Mouse (Mus musculus): ENCODE data around the gene Scnm1. TPM values are rescaled to one million over a fixed set of nuclear protein-coding genes. Genes with fewer than 3 reads are reported as not detected.

Gene Scnm1
- polyA plus RNA-seq, 1 experiment, result 48.5 TPM

GRCm38 (mm10) chr3:95174011-95174592 lies 40.3 kb upstream of the Scnm1 start:
- peak overlapping the region; percentile 42 for H3K4me3 ChIP-seq (ENCODE audit: low read depth, low read length)
- peak overlapping the region; percentile 58 for H3K9ac ChIP-seq (ENCODE audit: low read depth, poor library complexity, severe bottlenecking)
- no peak overlapping the region for H3K27ac ChIP-seq (ENCODE audit: insufficient read depth, low read length)
- no peaks in the 10 kb centered on the region for H3K9me3 ChIP-seq (replicated peaks; ENCODE audit: control insufficient read depth, insufficient read depth, low read length, poor library complexity, severe bottlenecking)
- H3K4me1 ChIP-seq (ENCODE audit: control insufficient read depth, insufficient read depth, low read length), result peaks cover 4% of the 10 kb centered on the region
- H3K27me3 ChIP-seq (ENCODE audit: control insufficient read depth, insufficient read depth, low read length, poor library complexity, severe bottlenecking), result no peaks in the 10 kb centered on the region; the same call in 1 of the 2 replicates
- H3K36me3 ChIP-seq (ENCODE audit: control insufficient read depth, insufficient read depth, low read length, poor library complexity, severe bottlenecking), result 0 out of 2 replicates have a peak, but pooled peaks cover 2% of the 10 kb centered on the region
- peak; percentile 92 for TF ChIP-seq CTCF (IDR thresholded peaks at IDR 0.05; ENCODE audit: low read depth, low read length)
- TF ChIP-seq EP300 (IDR thresholded peaks at IDR 0.05; ENCODE audit: insufficient read depth, low read depth, low read length), result no peak
- no peak for TF ChIP-seq POLR2A (IDR thresholded peaks at IDR 0.05; ENCODE audit: insufficient read depth, low read length)

DNA sequence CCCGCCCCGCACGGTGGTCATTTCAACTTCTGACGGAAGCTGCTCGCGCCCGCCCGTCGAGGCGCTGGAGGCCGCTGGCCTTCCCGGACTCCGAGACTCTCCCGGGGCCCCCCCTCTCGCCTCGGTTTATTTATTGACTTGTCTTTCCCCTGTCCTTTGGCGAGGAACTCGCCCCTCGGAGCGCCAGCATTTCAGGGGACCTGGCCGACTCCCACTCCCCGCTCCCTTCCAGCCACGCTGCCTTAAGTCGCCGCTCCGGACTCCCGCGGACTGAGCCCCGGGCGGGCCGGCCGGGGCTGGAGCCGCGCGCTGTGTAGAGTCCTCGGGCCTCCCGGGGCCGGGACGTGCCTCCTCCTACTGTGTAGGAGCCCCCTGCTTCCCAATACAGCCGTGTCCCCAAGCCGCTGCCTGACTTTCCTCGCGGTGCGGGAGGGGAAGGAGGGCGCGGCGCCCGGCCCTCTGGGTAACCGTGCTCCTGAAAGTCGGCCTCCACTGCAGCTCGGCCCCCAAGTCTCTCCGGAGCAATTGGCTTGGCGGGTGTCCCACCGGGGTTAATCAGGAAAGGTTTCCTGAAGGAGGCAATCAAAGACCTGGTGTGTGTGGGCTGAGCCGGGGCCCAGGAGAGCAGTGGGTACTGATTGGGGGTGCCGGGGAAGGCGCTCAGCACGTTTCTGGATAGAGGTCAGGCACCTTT lies 39.6 kb upstream of the Scnm1 start:
- Histone ChIP-seq H3K4me3 (ENCODE audit: low read depth, low read length) (peak overlapping the region; percentile 42), H3K9ac (ENCODE audit: low read depth, poor library complexity, severe bottlenecking) (peak overlapping the region; percentile 58), H3K4me1 (ENCODE audit: control insufficient read depth, insufficient read depth, low read length) (peaks cover 4% of the 10 kb centered on the region), H3K27ac (ENCODE audit: insufficient read depth, low read length) (no peak overlapping the region), H3K9me3 (replicated peaks; ENCODE audit: control insufficient read depth, insufficient read depth, low read length, poor library complexity, severe bottlenecking) (no peaks in the 10 kb centered on the region), H3K36me3 (ENCODE audit: control insufficient read depth, insufficient read depth, low read length, poor library complexity, severe bottlenecking) (0 out of 2 replicates have a peak, but pooled peaks cover 2% of the 10 kb centered on the region), H3K27me3 (ENCODE audit: control insufficient read depth, insufficient read depth, low read length, poor library complexity, severe bottlenecking) (no peaks in the 10 kb centered on the region; the same call in 1 of the 2 replicates)
- TF ChIP-seq EP300 (IDR thresholded peaks at IDR 0.05; ENCODE audit: insufficient read depth, low read depth, low read length), result no peak
- no peak for TF ChIP-seq POLR2A (IDR thresholded peaks at IDR 0.05; ENCODE audit: insufficient read depth, low read length)
- no peak for TF ChIP-seq CTCF (IDR thresholded peaks at IDR 0.05; ENCODE audit: low read depth, low read length)

DNA sequence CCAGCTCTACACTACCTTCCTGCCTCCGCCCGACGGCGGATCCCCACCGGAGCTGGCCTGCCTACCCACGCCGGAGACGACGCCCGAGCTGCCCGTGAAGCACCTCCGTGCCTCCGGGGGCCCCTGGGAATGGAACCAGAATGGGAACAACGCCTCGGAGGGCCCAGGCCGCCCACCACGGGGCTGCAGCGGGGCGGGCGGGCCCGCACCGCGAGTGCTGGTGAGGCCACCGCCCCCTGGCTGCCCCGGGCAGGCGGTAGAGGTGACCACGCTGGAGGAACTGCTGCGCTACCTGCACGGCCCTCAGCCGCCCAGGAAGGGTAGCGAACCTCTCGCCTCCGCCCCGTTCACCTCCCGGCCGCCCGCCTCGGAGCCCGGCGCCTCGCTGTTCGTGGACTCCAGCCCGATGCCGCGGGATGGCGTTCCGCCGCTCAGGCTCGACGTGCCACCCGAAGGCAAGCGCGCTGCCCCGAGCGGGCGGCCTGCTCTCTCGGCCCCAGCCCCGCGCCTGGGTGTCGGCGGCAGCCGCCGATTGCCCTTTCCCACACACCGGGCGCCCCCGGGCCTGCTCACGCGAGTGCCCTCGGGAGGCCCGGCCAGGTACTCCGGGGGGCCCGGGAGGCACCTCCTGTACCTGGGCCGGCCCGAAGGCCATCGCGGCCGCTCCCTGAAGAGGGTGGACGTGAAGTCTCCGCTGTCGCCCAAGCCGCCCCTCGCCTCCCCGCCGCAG lies 38.9 kb upstream of the Scnm1 start:
- Histone ChIP-seq H3K9ac (ENCODE audit: low read depth, poor library complexity, severe bottlenecking) (peak overlapping the region; percentile 58), H3K27ac (ENCODE audit: insufficient read depth, low read length) (no peak overlapping the region), H3K4me1 (ENCODE audit: control insufficient read depth, insufficient read depth, low read length) (peaks cover 4% of the 10 kb centered on the region), H3K36me3 (ENCODE audit: control insufficient read depth, insufficient read depth, low read length, poor library complexity, severe bottlenecking) (0 out of 2 replicates have a peak, but pooled peaks cover 2% of the 10 kb centered on the region), H3K4me3 (ENCODE audit: low read depth, low read length) (peak overlapping the region; percentile 42), H3K9me3 (replicated peaks; ENCODE audit: control insufficient read depth, insufficient read depth, low read length, poor library complexity, severe bottlenecking) (no peaks in the 10 kb centered on the region), H3K27me3 (ENCODE audit: control insufficient read depth, insufficient read depth, low read length, poor library complexity, severe bottlenecking) (no peaks in the 10 kb centered on the region; the same call in 1 of the 2 replicates)
- no peak for TF ChIP-seq POLR2A (IDR thresholded peaks at IDR 0.05; ENCODE audit: insufficient read depth, low read length)
- TF ChIP-seq CTCF (IDR thresholded peaks at IDR 0.05; ENCODE audit: low read depth, low read length), result no peak
- no peak for TF ChIP-seq EP300 (IDR thresholded peaks at IDR 0.05; ENCODE audit: insufficient read depth, low read depth, low read length)

- Histone ChIP-seq H3K36me3 (ENCODE audit: control insufficient read depth, insufficient read depth, low read length, poor library complexity, severe bottlenecking) (0 out of 2 replicates have a peak, but pooled peaks cover 2% of the 10 kb centered on the region), H3K27ac (ENCODE audit: insufficient read depth, low read length) (no peak overlapping the region), H3K27me3 (ENCODE audit: control insufficient read depth, insufficient read depth, low read length, poor library complexity, severe bottlenecking) (no peaks in the 10 kb centered on the region; the same call in 1 of the 2 replicates), H3K9me3 (replicated peaks; ENCODE audit: control insufficient read depth, insufficient read depth, low read length, poor library complexity, severe bottlenecking) (no peaks in the 10 kb centered on the region), H3K4me1 (ENCODE audit: control insufficient read depth, insufficient read depth, low read length) (no peaks in the 10 kb centered on the region), H3K4me3 (ENCODE audit: low read depth, low read length) (no peak overlapping the region), H3K9ac (ENCODE audit: low read depth, poor library complexity, severe bottlenecking) (no peak overlapping the region)
- TF ChIP-seq POLR2A (IDR thresholded peaks at IDR 0.05; ENCODE audit: insufficient read depth, low read length), result no peak
- TF ChIP-seq CTCF (IDR thresholded peaks at IDR 0.05; ENCODE audit: low read depth, low read length), result no peak
- TF ChIP-seq EP300 (IDR thresholded peaks at IDR 0.05; ENCODE audit: insufficient read depth, low read depth, low read length), result no peak
Measured at GRCm38 (mm10) chr3:95171105-95171504, 37.3 kb upstream of the Scnm1 start.

- Histone ChIP-seq H3K9me3 (replicated peaks; ENCODE audit: control insufficient read depth, insufficient read depth, low read length, poor library complexity, severe bottlenecking) (no peaks in the 10 kb centered on the region), H3K4me3 (ENCODE audit: low read depth, low read length) (no peak overlapping the region), H3K4me1 (ENCODE audit: control insufficient read depth, insufficient read depth, low read length) (no peaks in the 10 kb centered on the region), H3K9ac (ENCODE audit: low read depth, poor library complexity, severe bottlenecking) (no peak overlapping the region), H3K36me3 (ENCODE audit: control insufficient read depth, insufficient read depth, low read length, poor library complexity, severe bottlenecking) (0 out of 2 replicates have a peak, but pooled peaks cover 2% of the 10 kb centered on the region), H3K27ac (ENCODE audit: insufficient read depth, low read length) (no peak overlapping the region), H3K27me3 (ENCODE audit: control insufficient read depth, insufficient read depth, low read length, poor library complexity, severe bottlenecking) (no peaks in the 10 kb centered on the region; the same call in 1 of the 2 replicates)
- no peak for TF ChIP-seq EP300 (IDR thresholded peaks at IDR 0.05; ENCODE audit: insufficient read depth, low read depth, low read length)
Measured at GRCm38 (mm10) chr3:95169996-95170395, 36.2 kb upstream of the Scnm1 start.

All from ES-Bruce4 (cell line).